Mouse (Mus musculus): ENCODE results near the gene Olfr665.
"Not testable (repeated sequence)": the region's sequence is repeated elsewhere in the genome, so short reads cannot be mapped to it uniquely, and the experiment has no call there.

The Olfr665 gene

DNA sequence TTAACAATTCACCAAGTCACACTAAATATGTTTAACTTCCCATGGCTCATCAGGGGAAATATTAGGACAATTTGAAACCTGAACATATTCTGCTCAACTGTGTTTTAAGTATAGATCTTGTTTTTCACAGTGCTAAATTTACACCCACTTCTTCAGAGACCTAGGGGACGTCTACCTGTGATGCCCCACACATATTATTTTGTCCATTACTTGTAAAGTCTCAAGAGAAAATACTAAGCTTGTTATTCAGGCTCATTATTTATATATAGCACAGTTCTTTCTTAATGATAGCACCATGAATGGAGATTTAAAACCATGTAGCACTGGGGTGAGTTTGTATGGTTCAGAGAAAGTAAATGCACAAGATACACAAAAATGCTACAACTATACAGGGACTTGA, at the start of gene Olfr665:
TSS of gene Olfr665 (plus strand) at position 301 of the 400 bp plus-strand sequence.
- DNase-seq (ENCODE audit: extremely low spot score, low read depth, low spot score) = no peak

DNA sequence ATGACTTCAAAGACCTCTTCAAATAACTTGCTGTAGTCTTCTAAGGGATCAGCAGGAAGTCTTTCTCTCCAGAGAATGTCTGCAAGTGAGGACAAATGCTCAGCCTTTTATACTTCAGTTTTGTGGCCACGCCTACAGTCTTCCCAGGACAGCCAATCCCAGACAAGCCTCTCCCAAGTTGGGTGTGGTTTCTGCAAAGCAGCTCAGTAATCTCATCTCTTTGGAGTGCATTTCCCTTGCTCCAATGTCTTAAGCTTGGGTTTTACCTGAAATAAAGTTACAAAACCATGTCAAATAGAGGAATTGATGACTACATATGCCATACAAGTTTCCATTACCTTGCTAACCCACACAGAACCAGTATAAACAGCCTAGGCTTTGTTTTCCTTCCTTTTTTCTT, 35.3 kb upstream of the Olfr665 start, which contains the start of gene Usp17lb:
TSS of gene Usp17lb (minus strand) at position 101 of the 400 bp plus-strand sequence.
- no peak for DNase-seq (ENCODE audit: extremely low spot score, low read depth, low spot score)

DNA sequence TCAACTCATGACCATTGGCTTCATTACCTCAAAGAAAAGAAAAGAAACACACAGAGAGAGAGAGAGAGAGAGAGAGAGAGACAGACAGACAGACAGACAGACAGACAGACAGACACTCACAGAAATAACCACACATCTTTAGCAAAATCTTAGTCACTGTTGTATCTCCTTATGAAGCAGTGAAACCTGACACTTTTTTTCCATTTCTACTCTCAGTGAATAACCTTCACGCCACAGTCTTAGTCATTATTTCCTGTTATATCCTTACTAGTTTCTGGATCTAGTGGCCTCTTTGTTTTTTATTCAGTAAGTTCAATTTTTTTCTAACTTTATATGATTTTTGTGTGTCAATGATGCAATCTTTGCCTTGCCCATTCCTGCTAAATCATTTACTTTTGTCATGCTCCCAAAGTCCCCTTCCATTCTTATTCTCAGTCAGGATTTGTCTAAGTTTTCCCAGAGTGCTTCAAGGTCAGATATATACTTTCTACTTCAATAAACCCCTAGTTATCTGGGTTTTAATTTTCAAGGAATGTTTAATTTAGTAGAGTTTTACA, 34.0 kb upstream of the Olfr665 start:
- no peak for DNase-seq (ENCODE audit: extremely low spot score, low read depth, low spot score)

DNA sequence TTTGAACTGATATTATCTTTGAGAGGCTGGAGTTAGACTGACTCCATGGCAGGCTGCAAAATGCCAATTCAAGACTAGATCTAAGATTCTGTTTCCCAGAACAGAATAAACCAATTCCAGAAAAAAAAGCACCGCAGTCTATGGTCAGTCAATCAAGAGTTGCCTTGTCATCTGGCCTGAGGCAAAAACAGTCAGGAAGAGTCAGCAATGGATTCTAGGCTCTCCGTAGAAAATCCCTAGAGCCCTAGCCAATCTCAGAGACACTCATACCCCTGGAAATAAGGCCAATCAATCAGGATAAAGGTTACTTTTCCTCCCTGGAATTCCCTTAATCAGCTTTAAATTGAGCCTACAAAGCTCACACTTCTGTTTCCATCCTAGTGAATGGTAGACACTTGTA, 26.3 kb upstream of the Olfr665 start:
- not testable (repeated sequence) for DNase-seq (ENCODE audit: extremely low spot score, low read depth, low spot score)

DNA sequence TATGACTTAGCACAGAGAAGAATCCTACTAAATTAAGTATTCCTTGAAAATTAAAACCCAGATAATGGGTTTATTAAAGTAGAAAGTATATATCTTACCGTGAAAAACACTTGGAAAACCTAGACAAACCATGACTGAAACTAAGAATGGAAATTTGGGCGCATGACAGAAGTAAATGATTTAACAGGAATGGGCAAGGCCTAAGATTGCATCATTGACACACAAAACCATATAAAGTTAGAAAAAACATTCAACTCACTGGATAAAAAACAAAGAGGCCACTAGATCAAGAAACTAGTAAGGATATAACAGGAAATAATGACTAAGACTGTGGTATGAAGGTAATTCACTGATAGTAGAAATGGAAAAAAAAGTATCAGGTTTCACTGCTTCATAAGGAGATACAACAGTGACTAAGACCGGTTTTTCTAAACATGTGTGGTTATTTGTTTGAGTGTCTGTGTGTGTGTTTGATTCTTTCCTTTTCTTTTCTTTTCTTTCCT, 22.5 kb upstream of the Olfr665 start:
- no peak for DNase-seq (ENCODE audit: extremely low spot score, low read depth, low spot score)

DNA sequence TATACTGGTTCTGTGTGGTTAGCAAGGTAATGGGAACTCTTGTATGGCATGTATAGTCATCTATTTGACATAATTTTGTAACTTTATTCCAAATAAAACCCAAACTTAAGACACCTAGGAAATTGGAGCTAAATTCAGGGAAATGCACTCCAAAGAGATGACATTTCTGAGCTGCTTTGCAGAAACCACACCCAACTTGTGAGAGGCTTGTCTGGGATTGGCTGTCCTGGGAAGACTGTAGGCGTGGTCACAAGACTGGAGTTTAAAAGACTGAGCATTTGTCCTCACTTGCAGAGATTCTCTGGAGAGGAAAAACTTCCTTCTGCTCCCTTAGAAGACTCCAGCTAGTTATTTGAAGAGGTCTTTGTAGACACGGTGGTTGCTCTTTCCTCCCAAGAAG, 21.1 kb upstream of the Olfr665 start, which contains the start of gene Usp17la:
TSS of gene Usp17la (plus strand) at position 301 of the 400 bp plus-strand sequence.
- not testable (repeated sequence) for DNase-seq (ENCODE audit: extremely low spot score, low read depth, low spot score)

DNA sequence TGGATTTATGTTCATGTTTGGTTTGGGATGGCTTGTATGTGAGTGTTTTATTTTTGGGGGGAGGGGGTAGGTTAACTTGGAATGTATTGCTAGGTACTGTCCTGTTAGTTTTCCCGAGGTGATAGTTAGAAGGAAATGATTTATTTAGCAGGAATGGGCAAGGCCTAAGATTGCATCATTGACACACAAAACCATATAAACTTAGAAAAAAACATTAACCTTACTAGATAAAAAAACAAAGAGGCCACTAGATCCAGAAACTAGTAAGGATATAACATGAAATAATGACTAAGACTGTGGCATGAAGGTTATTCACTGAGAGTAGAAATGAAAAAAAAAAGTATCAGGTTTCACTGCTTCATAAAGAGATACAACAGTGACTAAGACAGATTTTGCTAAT, 20.1 kb upstream of the Olfr665 start:
- DNase-seq (ENCODE audit: extremely low spot score, low read depth, low spot score) = no peak

DNA sequence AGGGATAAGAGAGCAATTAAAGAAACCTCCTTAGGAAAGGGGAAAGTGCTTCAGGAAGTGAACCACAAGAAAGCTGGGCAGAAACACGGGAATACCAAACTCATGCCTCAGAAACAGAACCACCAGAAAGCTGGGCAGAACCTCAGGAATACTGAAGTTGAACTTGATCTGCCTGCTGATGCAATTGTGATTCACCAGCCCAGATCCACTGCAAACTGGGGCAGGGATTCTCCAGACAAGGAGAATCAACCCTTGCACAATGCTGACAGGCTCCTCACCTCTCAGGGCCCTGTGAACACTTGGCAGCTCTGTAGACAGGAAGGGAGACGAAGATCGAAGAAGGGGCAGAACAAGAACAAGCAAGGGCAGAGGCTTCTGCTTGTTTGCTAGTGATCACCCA, 16.4 kb upstream of the Olfr665 start:
- DNase-seq (ENCODE audit: extremely low spot score, low read depth, low spot score) = no peak

DNA sequence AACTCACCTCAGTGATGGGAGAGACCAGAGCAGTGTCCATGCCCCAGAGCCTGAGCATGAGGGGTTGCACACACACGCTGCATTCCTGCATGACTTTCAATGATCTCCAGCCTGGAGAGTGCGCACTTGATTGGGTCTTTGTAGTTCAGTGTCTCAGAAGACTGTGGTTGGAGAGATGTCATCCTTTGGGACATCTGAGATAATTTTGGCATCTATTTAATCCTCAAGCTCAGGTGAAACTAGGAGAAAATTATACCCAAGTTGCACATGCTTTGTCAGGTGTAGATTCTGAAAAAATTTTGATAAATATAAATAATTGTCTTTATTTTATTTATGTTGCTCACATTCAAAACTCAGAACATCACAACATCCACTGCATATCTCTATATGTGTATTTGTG, 18.0 kb downstream of the Olfr665 start, which contains the start of gene Olfr666:
TSS of gene Olfr666 (minus strand) at position 101 of the 400 bp plus-strand sequence.
- no peak for DNase-seq (ENCODE audit: extremely low spot score, low read depth, low spot score)

DNA sequence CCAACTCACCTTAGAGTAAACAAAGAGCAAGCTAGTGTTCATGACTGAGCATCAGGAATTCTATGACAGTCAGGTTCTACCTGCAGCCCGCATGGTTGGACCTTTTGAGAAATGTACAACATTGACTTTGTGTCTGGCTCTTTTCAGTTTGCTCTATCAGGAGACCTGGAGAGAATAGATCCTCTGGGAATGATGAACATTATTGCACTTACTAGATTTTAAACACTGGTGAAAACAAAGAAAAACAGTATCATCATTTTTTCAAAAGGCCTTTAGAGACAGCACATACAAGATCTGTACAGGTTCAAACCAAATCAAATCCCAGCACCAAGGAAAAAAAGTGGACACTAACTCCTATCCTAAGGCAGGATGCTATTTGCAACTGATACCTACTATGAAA, 43.6 kb downstream of the Olfr665 start, which contains the start of gene Olfr667:
TSS of gene Olfr667 (minus strand) at position 101 of the 400 bp plus-strand sequence.
- DNase-seq (ENCODE audit: extremely low spot score, low read depth, low spot score) = no peak

DNA sequence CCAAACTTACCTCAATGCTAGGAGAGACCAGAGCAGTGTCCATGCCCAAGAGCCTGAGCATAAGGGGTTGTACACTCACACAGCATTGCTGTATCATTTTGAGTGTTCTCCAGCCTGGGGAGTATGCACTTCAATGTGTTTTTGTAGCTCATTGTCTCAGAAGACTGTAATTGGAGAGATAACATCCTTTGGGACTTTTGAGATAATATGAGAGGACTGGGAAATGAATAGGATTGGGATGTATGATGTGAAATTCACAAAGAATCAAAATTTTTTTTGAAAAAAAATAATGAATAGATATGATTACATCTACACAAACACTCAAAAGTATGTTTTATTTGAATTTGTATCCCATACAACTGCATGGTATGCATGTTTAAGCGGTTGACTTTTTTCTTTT, 50.1 kb downstream of the Olfr665 start, which contains the start of gene Olfr668:
TSS of gene Olfr668 (minus strand) at position 101 of the 400 bp plus-strand sequence.
- DNase-seq (ENCODE audit: extremely low spot score, low read depth, low spot score) = no peak

Measured in hindlimb bud, embryonic 11.5 days (tissue).